Mouse (Mus musculus) hindbrain, embryonic 15.5 days (tissue): ENCODE measurements around the gene Slc35e3. TPM values are rescaled to one million over a fixed set of nuclear protein-coding genes. Genes with fewer than 3 reads are reported as not detected.

Experiments
- ATAC-seq: fragments of 200-750 bp; cut with Nextera tagmentation; 2 replicates; pipeline ENCODE4 v1.8.0; 2017; ENCODE audit warnings: low read depth, moderate number of reproducible peaks, moderate TSS enrichment; ENCODE audit not compliant: low FRiP score
- H3K27ac ChIP-seq: fragments of 300-500 bp; sonication (generic); replicated peaks from 2 replicates; pipeline ENCODE4 v1.5.1; 2015; ENCODE audit warnings: mild to moderate bottlenecking, inconsistent platforms
- H3K27me3 ChIP-seq: fragments of 300-500 bp; sonication (generic); 2 replicates; pipeline ENCODE4 v1.6.1; 2015; ENCODE audit warnings: control low read depth, inconsistent platforms
- H3K36me3 ChIP-seq: fragments of 300-500 bp; sonication (generic); 2 replicates; pipeline ENCODE4 v1.6.1; 2015; ENCODE audit warnings: control low read depth, inconsistent platforms
- H3K4me1 ChIP-seq: fragments of 300-500 bp; sonication (generic); replicated peaks from 2 replicates; pipeline ENCODE4 v1.6.1; 2015; ENCODE audit warnings: control low read depth, inconsistent platforms
- H3K4me2 ChIP-seq: fragments of 300-500 bp; sonication (generic); 2 replicates; pipeline ENCODE4 v1.6.1; 2015; ENCODE audit warnings: moderate library complexity, mild to moderate bottlenecking, inconsistent platforms
- H3K4me3 ChIP-seq: fragments of 300-500 bp; sonication (generic); 2 replicates; pipeline ENCODE4 v1.5.1; 2015; ENCODE audit warnings: mild to moderate bottlenecking, inconsistent platforms
- H3K9ac ChIP-seq: fragments of 300-500 bp; sonication (generic); 2 replicates; pipeline ENCODE4 v1.6.1; 2015; ENCODE audit warnings: inconsistent platforms
- H3K9me3 ChIP-seq: fragments of 300-500 bp; sonication (generic); 2 replicates; pipeline ENCODE4 v1.6.1; 2016; ENCODE audit warnings: control low read depth, inconsistent platforms
- WGBS: fragments of 180-500 bp; shearing (Covaris S2); methylation state at CpG from one replicate; pipeline ENCODE4 v1.1.7; 2015; 5-methylcytosine and 5-hydroxymethylcytosine counted together
- polyA plus RNA-seq: library from polyadenylated mRNA; unstranded; fragments of >200 nt; fragmentation: Nextera tagmentation; extraction: Ambion mirVana; gene quantifications from 2 replicates; pipeline ENCODE4 v1.2.1, GENCODE M21; 2015

Gene Slc35e3
- polyA plus RNA-seq, 1 experiment from 2014 or later = 32.4 TPM

DNA sequence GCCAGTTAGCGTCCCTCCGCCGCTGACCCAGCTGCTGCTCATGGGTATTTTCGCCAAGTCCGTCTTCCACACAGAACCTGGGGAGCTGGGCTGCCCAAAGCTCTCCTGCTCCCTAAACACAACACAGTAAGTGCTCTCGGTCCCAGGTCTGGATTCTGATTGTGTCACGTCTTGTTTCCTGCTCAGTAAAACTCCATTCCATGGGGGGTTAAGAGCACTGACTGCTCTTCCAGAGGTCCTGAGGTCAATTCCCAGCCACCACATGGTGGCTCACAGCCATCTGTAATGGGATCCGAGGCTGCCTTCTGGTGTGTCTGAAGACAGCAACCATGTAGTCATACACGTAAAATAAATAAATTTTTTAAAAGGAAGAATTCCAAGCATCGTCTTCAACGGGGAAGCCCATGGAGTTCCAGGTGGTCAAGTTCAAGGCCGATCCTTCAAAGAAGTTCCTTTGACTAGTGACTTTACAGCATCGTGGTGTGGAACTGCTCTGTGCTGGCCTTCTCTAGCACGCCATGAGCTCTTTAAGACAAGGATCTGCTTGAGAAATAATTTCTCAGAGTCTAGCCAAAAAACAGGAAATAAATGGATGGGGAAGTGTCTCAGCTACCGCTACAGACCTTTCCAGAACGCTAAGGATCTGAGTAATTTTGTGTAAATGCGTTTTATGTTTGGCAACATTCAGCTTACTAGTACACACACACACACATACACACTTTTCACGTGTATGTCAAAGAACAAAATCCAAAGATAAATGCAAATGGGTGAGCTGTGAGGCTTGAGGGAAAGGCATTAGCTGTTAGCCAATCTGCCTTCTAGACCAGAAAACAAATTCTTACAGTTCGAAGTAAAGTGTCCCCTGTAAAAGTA lies 61.6 kb downstream of the Slc35e3 start:
- Histone ChIP-seq H3K4me3 (no peak overlapping the region), H3K9ac (no peak overlapping the region), H3K4me1 (no peaks in the 10 kb centered on the region), H3K27me3 (no peaks in the 10 kb centered on the region), H3K27ac (no peak overlapping the region), H3K4me2 (no peak overlapping the region), H3K9me3 (no peaks in the 10 kb centered on the region), H3K36me3 (peaks cover 21% of the 10 kb centered on the region)
- ATAC-seq = no peak
- 89% methylated on average over 19 of the region's 19 CpGs for WGBS

DNA sequence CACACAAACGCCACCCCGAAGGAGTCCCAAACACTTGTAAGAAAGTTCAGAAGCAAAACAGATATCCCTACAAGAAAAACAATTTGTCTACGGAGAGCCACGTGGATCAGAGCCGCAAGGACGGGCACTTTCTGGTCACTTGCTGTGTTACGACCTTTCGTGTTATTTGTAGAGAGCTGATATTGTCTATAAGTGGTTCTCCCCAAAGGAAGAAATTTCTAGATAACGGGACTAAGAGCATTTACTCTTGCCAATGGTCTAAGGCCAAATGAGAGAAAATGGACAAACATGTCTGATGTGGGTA lies 62.5 kb downstream of the Slc35e3 start:
- H3K4me2 ChIP-seq = no peak overlapping the region
- H3K4me1 ChIP-seq = no peaks in the 10 kb centered on the region
- no peaks in the 10 kb centered on the region for H3K9me3 ChIP-seq
- H3K4me3 ChIP-seq = no peak overlapping the region
- H3K9ac ChIP-seq = no peak overlapping the region
- H3K36me3 ChIP-seq = peaks cover 15% of the 10 kb centered on the region; the same call in 1 of the 2 replicates
- WGBS = 94% methylated on average over 9 of the region's 9 CpGs
- no peaks in the 10 kb centered on the region for H3K27me3 ChIP-seq
- no peak overlapping the region for H3K27ac ChIP-seq
- no peak for ATAC-seq

Other genes with a start within 250 kb of the Slc35e3 start
- gene Cpm, start 116.9 kb downstream of the Slc35e3 start, polyA plus RNA-seq = 2.8 and 3.3 TPM in 2 replicates
- 47.1 and 52.5 TPM in 2 replicates for gene Mdm2, start 35.6 kb downstream of the Slc35e3 start, polyA plus RNA-seq
- gene Nup107, start 46.3 kb upstream of the Slc35e3 start, polyA plus RNA-seq = 31.4 and 33.4 TPM in 2 replicates
- gene Rap1b, start 99.7 kb upstream of the Slc35e3 start, polyA plus RNA-seq = 158 TPM in 2 replicates